Mouse (Mus musculus) embryonic facial prominence, embryonic 11.5 days (tissue): Measurements from ENCODE around the gene Kmt2b. TPM values are rescaled to one million over a fixed set of nuclear protein-coding genes. Genes with fewer than 3 reads are reported as not detected.

ENCODE experiments used
- ATAC-seq: fragments of 200-750 bp; cut with Nextera tagmentation; replicated peaks from 2 replicates; pipeline ENCODE4 v1.8.0; 2017; ENCODE audit warnings: low read depth; ENCODE audit not compliant: insufficient number of reproducible peaks, low FRiP score, low TSS enrichment
- DNase-seq: peaks from one replicate; pipeline ENCODE4 v3.0.0-alpha.2; 2015; ENCODE audit warnings: low spot score
- H3K27ac ChIP-seq: fragments of 300-500 bp; sonication (generic); replicated peaks from 2 replicates; pipeline ENCODE4 v1.5.1; 2014; ENCODE audit warnings: mild to moderate bottlenecking, low read depth, low read length, control low read depth
- H3K27me3 ChIP-seq: fragments of 300-500 bp; sonication (generic); 2 replicates; pipeline ENCODE4 v1.6.1; 2014; ENCODE audit warnings: mild to moderate bottlenecking, low read length, moderate library complexity, mixed read lengths; ENCODE audit not compliant: control insufficient read depth, insufficient read depth
- H3K36me3 ChIP-seq: fragments of 300-500 bp; sonication (generic); replicated peaks from 2 replicates; pipeline ENCODE4 v1.6.1; 2014; ENCODE audit warnings: low read depth, mild to moderate bottlenecking, low read length, moderate library complexity, mixed read lengths; ENCODE audit not compliant: control insufficient read depth, insufficient read depth
- H3K4me1 ChIP-seq: fragments of 300-500 bp; sonication (generic); 2 replicates; pipeline ENCODE4 v1.6.1; 2014; ENCODE audit warnings: low read length, mixed read lengths; ENCODE audit not compliant: control insufficient read depth, insufficient read depth
- H3K4me2 ChIP-seq: fragments of 300-500 bp; sonication (generic); 2 replicates; pipeline ENCODE4 v1.6.1; 2014; ENCODE audit warnings: low read depth, mild to moderate bottlenecking, control low read depth, low read length, moderate library complexity
- H3K4me3 ChIP-seq: fragments of 300-500 bp; sonication (generic); 2 replicates; pipeline ENCODE4 v1.5.1; 2014; ENCODE audit warnings: low read depth, low read length, control low read depth
- H3K9ac ChIP-seq: fragments of 300-500 bp; sonication (generic); replicated peaks from 2 replicates; pipeline ENCODE4 v1.6.1; 2014; ENCODE audit warnings: mild to moderate bottlenecking, control low read depth, low read length
- H3K9me3 ChIP-seq: fragments of 300-500 bp; sonication (generic); replicated peaks from 2 replicates; pipeline ENCODE4 v1.6.1; 2016; ENCODE audit warnings: mild to moderate bottlenecking, low read length, inconsistent platforms, mixed read lengths; ENCODE audit not compliant: control insufficient read depth
- WGBS: fragments of 180-500 bp; shearing (Covaris S2); extraction: QIAGEN DNeasy Blood & Tissue Kit; methylation state at CpG from one replicate; pipeline ENCODE4 v1.1.7; 2014; 5-methylcytosine and 5-hydroxymethylcytosine counted together
- polyA plus RNA-seq: library from polyadenylated mRNA; unstranded; fragments of >200 nt; fragmentation: Nextera tagmentation; extraction: Ambion mirVana; gene quantifications from 2 replicates; pipeline ENCODE4 v1.2.1, GENCODE M21; 2014

Gene Kmt2b
- polyA plus RNA-seq, 1 experiment from 2014 or later = 8.4 TPM

DNA sequence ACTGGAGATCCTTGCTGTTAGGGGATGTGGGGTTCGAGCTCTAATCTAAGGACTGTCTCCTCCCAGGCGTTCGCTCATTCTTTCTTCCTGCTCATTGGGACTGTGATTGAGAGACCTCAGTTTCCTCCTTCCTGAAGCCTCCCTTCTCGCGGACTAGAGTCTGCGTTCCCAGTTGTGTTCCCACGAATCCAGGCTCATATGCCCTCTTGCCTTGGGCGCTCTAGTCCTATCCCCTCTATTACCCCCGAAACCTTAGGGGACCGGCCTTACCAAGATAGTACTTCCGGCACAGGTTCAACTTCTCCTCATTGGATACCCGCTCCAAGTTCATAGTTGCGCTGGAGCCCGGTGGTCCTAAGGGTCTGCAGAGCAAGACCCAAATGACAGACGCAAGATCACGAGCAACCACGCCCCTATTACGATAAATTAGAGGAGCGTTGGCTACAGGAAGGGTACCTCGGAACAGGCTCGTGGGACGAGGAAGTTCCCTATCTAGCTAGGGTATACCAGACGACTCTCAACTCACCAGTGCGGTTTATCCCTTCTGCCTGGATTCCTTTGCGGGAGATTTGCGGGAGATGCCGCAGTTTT is 25.9 kb downstream of the Kmt2b start:
- Histone ChIP-seq H3K36me3 (no peaks in the 10 kb centered on the region), H3K4me2 (peak overlapping the region; percentile 53), H3K27ac (no peak overlapping the region), H3K9me3 (no peaks in the 10 kb centered on the region), H3K27me3 (no peaks in the 10 kb centered on the region), H3K9ac (peak overlapping the region; percentile 71), H3K4me1 (no peaks in the 10 kb centered on the region), H3K4me3 (peak overlapping the region; percentile 60)
- no peak for DNase-seq
- ATAC-seq = no peak
- 2% methylated on average over 27 of the region's 27 CpGs for WGBS

- no peak overlapping the region for H3K4me3 ChIP-seq
- no peaks in the 10 kb centered on the region for H3K9me3 ChIP-seq
- no peak overlapping the region for H3K9ac ChIP-seq
- no peak overlapping the region for H3K4me2 ChIP-seq
- DNase-seq (no peak), ATAC-seq (no peak)
- H3K27ac ChIP-seq = no peak overlapping the region
- H3K4me1 ChIP-seq = no peaks in the 10 kb centered on the region
- H3K27me3 ChIP-seq = no peaks in the 10 kb centered on the region
- 75% methylated on average over 2 of the region's 2 CpGs for WGBS
- H3K36me3 ChIP-seq = peaks cover 10% of the 10 kb centered on the region
Measured at GRCm38 (mm10) chr7:30560296-30560695, 28.2 kb downstream of the Kmt2b start.

- DNase-seq (peak; percentile 97), ATAC-seq (peak; percentile 85)
- H3K36me3 ChIP-seq = peaks cover 10% of the 10 kb centered on the region
- H3K9ac ChIP-seq = peak within 1 kb of the TSS; percentile 74
- no peaks in the 10 kb centered on the region for H3K9me3 ChIP-seq
- no peaks in the 10 kb centered on the region for H3K27me3 ChIP-seq
- peak within 1 kb of the TSS; percentile 62 for H3K4me3 ChIP-seq
- under 1% methylated on average over 20 of the region's 20 CpGs for WGBS
- H3K27ac ChIP-seq = no peak within 1 kb of the TSS
- H3K4me1 ChIP-seq = no peaks in the 10 kb centered on the region
- H3K4me2 ChIP-seq = peak within 1 kb of the TSS; percentile 88
Measured at GRCm38 (mm10) chr7:30559443-30559954, 29.0 kb downstream of the Kmt2b start, which contains the start of gene Lin37. Gene Lin37, minus strand, starts transcription at chr7:30559838.

DNA sequence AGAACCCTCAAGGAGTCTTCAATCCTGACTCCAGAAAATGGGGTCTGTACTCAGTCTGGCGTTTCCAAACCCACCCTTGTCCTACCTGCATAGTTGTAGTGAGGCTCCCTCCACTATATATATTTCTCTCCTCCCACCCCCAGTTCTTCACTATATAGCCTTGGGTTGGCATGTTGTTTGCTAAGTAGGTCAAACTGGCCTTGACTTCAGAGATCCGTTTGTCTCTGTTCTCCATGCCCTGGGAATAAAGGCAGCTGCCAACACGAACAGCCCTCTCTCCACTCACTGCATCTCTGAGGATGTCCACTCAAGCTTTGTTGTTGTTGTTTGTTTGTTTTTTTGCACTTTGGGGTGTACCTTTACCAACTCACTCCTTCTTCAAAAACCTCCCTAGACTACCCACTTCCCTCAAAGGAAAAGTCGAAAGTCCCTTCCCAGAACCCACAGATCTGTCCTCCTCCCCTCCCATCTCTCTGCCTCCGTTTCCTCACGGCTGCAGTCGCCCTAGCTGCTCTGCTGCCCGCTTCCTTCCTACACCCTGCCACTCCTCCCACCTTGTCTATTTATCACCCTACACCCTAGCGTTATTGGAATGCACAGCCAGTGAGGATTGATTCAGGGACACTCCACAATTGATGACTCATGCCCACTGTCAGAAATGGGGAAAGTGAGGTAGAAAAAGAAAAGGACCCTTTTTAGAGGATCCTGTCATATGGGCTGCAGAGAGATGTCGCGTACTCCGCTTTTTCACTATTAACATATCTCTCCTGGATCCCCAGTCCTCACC is 29.7 kb downstream of the Kmt2b start:
- H3K27me3 ChIP-seq = no peaks in the 10 kb centered on the region
- H3K4me2 ChIP-seq = peak overlapping the region; percentile 88
- H3K4me1 ChIP-seq = no peaks in the 10 kb centered on the region
- DNase-seq (no peak), ATAC-seq (no peak)
- no peaks in the 10 kb centered on the region for H3K9me3 ChIP-seq
- H3K4me3 ChIP-seq = peak overlapping the region; percentile 62
- WGBS = 15% methylated on average over 12 of the region's 12 CpGs
- H3K9ac ChIP-seq = peak overlapping the region; percentile 74
- H3K27ac ChIP-seq = no peak overlapping the region
- H3K36me3 ChIP-seq = peaks cover 10% of the 10 kb centered on the region

DNA sequence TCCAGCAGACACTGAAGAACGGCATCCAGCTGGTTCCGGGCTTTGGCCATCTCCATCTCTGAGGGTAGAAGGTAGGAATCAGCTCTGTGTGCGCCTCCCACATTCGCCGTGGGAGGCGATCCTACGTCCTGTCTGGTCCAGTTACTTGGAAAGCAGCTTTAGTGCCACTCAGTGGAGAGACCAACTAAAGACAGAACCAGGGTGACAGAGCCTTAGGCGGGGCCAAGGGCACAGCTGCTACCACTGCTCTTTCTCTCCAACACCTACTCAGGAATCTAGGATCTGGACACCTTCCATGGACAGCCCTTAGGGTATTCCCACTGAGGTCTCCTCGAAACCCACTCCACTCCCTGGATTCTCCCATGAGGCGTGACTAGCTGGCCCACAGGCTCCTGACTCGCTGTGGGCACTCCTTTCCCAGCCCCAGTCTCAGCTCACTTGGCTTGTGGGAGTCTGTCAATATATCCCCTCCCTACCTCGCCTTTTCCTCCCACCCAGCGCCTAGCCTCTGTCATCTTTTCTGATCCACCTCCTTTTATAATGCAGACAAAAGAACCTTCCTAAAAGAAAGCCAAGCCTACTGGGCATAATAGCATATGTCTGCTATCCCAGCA is 30.5 kb downstream of the Kmt2b start:
- 87% methylated on average over 13 of the region's 13 CpGs for WGBS

GRCm38 (mm10) chr7:30556894-30557536 is 31.5 kb downstream of the Kmt2b start:
- no peaks in the 10 kb centered on the region for H3K9me3 ChIP-seq
- ATAC-seq (no peak), DNase-seq (peak; percentile 25)
- H3K27me3 ChIP-seq = no peaks in the 10 kb centered on the region
- no peak overlapping the region for H3K27ac ChIP-seq
- peaks cover 8% of the 10 kb centered on the region for H3K4me1 ChIP-seq
- WGBS = 91% methylated on average over 18 of the region's 18 CpGs
- H3K9ac ChIP-seq = no peak overlapping the region
- no peak overlapping the region for H3K4me3 ChIP-seq
- no peak overlapping the region for H3K4me2 ChIP-seq
- H3K36me3 ChIP-seq = peaks cover 10% of the 10 kb centered on the region

More for the DNA sequence above, 30.5 kb downstream of the Kmt2b start:
- Histone ChIP-seq H3K27me3 (no peaks in the 10 kb centered on the region), H3K4me3 (no peak overlapping the region), H3K36me3 (peaks cover 10% of the 10 kb centered on the region), H3K27ac (no peak overlapping the region), H3K4me1 (peaks cover 8% of the 10 kb centered on the region), H3K9me3 (no peaks in the 10 kb centered on the region), H3K9ac (no peak overlapping the region), H3K4me2 (no peak overlapping the region)
- DNase-seq = no peak
- no peak for ATAC-seq

DNA sequence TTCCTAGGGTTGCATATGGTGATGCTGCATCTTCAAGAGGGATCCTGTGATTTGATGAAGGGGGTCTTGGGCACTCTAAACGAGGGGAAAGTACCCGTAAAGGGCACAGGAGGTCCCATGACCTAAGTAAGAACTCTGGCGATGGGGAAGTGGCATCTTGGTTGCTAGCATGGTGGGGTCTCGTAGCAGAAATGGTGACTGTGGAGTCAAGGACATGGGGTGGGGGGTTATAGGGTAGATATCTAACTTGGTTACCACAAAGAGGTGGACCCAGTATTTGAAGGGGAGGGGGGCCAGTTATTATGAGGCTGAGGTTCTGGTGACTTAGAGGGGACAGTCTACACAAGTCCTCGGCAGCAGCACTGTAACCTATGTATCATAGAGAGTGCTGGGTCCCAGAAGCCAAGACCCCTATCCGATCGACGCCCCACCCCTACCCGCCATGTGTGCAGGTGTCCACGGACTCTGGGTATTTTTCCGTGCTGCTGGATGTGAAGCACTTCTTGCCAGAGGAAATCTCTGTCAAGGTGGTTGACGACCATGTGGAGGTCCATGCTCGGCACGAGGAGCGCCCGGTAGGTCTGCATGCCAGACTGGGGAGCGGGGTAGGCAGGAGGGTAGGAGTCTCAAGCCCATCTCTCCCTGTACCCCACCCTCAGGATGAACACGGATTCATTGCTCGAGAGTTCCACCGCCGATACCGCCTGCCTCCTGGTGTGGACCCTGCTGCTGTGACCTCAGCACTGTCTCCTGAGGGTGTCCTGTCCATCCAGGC is 34.5 kb downstream of the Kmt2b start:
- no peaks in the 10 kb centered on the region for H3K27me3 ChIP-seq
- peaks cover 8% of the 10 kb centered on the region for H3K4me1 ChIP-seq
- peak overlapping the region; percentile 79 for H3K9ac ChIP-seq
- H3K27ac ChIP-seq = no peak overlapping the region
- no peak for DNase-seq
- H3K4me3 ChIP-seq = peak overlapping the region; percentile 63
- no peaks in the 10 kb centered on the region for H3K9me3 ChIP-seq
- H3K36me3 ChIP-seq = peaks cover 10% of the 10 kb centered on the region
- WGBS = 86% methylated on average over 22 of the region's 22 CpGs
- ATAC-seq = no peak
- H3K4me2 ChIP-seq = peak overlapping the region; percentile 75
